Mouse (Mus musculus): ENCODE measurements around the gene Stk36.

Gene Stk36

DNA sequence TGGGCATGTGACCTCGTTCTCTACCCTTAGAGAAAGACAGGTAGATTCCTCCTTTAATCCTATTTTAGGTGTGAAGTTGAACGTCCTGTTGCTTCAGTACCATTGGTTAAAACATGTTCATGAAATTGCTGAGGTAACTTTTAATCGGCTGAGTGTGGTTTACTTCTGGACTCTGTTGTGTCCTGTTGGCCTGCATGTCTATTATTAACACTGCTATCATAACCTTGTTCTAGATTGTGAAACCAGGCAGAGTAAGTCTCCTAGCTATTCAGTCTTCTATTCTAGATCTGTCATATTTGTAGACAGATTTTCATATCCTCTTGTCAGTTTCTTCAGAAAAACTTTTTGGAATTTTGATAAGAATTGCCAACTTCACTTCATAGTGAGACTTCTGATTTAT lies 67.1 kb downstream of the Stk36 start:
- no peak for DNase-seq (ENCODE audit: low spot score in 2 of 2)

DNA sequence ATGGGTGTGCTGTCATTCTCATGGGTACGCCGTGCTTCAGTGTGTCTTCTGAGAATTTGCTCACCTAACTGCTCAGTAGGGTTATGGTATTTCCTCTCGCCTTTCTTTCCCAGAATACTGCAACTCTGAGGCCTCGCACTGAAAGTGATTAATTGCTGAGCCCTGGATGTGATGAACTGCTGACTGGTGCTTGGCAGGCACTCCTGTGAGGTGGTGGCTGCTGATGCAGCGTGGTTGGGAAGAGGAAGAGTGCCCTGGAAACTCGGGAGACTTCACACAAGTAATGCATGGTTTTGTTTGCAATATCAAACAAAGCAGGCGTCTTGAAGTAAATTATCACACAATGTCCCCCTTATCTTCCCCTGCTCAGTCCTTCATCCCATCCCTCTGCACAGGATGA lies 71.5 kb downstream of the Stk36 start:
- DNase-seq (ENCODE audit: low spot score in 2 of 2) = no peak

DNA sequence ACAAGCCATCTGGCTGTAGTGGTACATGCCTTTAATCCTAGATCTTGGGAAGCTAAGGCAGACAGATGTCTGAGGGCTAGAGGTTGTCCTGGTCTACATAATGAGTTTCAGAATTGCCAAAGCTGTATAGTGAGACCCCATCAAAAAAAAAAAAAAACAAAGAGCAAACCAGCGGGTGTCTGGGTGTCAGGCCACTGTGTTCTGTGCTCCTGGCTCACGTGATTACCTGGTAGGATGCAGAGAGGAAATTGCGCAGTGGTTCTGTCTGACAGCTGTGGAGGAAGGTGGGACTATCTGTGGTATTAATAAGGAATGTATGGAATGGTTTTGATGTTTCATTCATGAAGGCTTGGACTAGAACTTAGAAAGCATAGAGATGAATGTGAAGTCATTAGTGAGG lies 75.6 kb downstream of the Stk36 start:
- DNase-seq (ENCODE audit: low spot score in 2 of 2) = no peak

DNA sequence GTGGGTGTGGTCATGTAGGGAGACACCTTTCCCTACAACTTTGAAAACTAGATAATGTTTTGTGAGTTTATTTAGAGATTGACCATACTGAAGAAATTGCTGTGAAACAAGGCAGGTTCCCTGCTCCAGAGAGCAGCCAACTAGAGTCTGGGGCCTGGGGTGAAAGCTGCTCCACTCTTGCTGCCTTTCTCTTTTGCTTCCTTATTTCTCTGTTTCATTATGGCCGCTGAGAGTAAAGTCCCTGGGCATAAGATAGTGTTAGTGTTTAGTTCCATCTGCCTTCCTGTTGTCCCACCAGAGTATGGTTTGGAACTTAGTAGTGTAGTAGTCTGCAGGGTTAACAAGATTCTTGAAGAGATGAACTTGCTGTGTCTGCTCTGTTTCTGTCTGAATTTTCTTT lies 76.6 kb downstream of the Stk36 start:
- DNase-seq (ENCODE audit: low spot score in 2 of 2) = no peak

All from right cerebral cortex, postnatal 36 days (tissue).